Mouse (Mus musculus): Measurements from ENCODE around the gene Ddx39b. TPM values are rescaled to one million over a fixed set of nuclear protein-coding genes. Genes with fewer than 3 reads are reported as not detected.
A peak's percentile ranks its signal among the peaks of the same experiment; 100 is the strongest.

Ddx39b gene
- polyA plus RNA-seq, 1 experiment from 2014 or later: 127 TPM

DNA sequence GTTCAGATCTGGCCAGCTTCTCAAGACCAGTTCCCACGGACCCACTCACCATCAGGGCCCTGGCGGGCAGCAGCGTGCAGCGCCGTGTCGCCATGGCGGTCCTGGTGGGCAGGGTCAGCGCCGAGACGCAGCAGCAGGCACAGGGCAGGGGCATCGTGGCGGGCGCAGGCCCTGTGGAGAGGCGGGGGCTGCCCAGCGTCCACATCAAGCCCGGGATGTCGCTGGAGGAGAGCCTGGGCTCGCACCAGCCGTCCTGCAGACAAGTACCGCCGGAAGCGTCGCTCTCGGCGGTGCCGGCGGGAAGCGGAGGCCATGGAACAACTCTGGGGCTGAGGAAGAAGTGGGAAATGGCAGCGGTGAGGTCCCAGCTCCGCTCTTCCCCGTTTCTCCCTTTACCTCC, 6.6 kb upstream of the Ddx39b start:
- ATAC-seq: no peak

DNA sequence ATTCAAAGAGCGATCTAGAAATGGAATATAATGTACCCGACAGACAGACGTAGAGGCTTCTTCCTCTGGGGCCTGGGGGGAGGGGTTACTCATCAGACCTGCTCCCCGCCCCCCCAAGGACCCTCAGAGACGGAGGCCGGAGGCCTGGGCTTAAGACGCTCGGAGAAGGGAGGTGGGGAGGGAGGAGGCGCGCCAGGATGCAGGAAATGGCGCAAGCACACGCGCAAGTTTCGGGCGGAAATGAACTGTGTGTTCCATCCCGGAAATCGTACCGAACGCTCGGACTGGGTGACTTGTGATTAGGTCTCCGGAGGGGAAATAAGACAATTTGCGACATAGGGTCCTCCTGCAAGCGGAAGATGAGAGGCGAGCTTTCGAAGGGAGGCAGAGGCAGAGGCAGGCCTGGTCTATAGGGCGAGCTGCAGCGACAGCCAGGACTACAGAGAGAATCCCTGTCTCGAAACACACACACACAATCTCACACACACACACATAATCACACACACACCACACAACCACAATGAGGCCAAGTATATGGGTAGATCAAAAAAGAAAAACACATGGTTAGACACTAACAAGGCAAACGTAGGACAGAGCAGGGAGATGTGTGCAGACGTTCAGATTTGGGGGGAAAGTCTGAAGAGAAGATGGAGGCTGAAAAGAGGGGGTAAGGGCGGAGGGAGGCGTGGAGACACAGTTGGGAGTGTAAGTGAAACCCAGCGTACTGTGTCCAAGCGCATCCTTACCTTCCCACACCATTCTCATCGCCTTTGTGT, 5.7 kb upstream of the Ddx39b start, which contains the start of gene Nfkbil1:
Gene Nfkbil1 (minus strand): TSS at position 179 of the 776 bp plus-strand sequence.
- 1% methylated on average over 35 of the region's 35 CpGs for WGBS
- Histone ChIP-seq H3K4me3 (ENCODE audit: low read depth, low read length) (peak within 1 kb of the TSS; percentile 61), H3K36me3 (ENCODE audit: control insufficient read depth, insufficient read depth) (peaks cover 26% of the 10 kb centered on the region), H3K27ac (ENCODE audit: low read depth, low read length) (peak within 1 kb of the TSS; percentile 91), H3K4me1 (replicated peaks; ENCODE audit: control insufficient read depth, insufficient read depth, low read length) (peaks cover 3% of the 10 kb centered on the region; the same call in 1 of the 2 replicates), H3K4me2 (replicated peaks; ENCODE audit: low read depth) (peak within 1 kb of the TSS; percentile 84), H3K9ac (ENCODE audit: low read depth, low read length) (peak within 1 kb of the TSS; percentile 72), H3K9me3 (ENCODE audit: control insufficient read depth) (no peaks in the 10 kb centered on the region), H3K27me3 (replicated peaks; ENCODE audit: control insufficient read depth, insufficient read depth, low read length) (no peaks in the 10 kb centered on the region)
- no peak for TF ChIP-seq CTCF (IDR thresholded peaks at IDR 0.05; ENCODE audit: low read depth)
- peak; percentile 74 for ATAC-seq

More for the DNA sequence above, 6.6 kb upstream of the Ddx39b start:
- WGBS: 2% methylated on average over 31 of the region's 31 CpGs
- Histone ChIP-seq H3K36me3 (ENCODE audit: control insufficient read depth, insufficient read depth) (peaks cover 32% of the 10 kb centered on the region), H3K27ac (ENCODE audit: low read depth, low read length) (peak overlapping the region; percentile 91), H3K4me2 (replicated peaks; ENCODE audit: low read depth) (peak overlapping the region; percentile 84), H3K9ac (ENCODE audit: low read depth, low read length) (peak overlapping the region; percentile 72), H3K4me1 (replicated peaks; ENCODE audit: control insufficient read depth, insufficient read depth, low read length) (no peaks in the 10 kb centered on the region; the same call in 1 of the 2 replicates), H3K27me3 (replicated peaks; ENCODE audit: control insufficient read depth, insufficient read depth, low read length) (no peaks in the 10 kb centered on the region), H3K9me3 (ENCODE audit: control insufficient read depth) (no peaks in the 10 kb centered on the region), H3K4me3 (ENCODE audit: low read depth, low read length) (peak overlapping the region; percentile 61)
- TF ChIP-seq CTCF (IDR thresholded peaks at IDR 0.05; ENCODE audit: low read depth): 0 out of 2 replicates have a peak, but pooled peaks have one; percentile 23

DNA sequence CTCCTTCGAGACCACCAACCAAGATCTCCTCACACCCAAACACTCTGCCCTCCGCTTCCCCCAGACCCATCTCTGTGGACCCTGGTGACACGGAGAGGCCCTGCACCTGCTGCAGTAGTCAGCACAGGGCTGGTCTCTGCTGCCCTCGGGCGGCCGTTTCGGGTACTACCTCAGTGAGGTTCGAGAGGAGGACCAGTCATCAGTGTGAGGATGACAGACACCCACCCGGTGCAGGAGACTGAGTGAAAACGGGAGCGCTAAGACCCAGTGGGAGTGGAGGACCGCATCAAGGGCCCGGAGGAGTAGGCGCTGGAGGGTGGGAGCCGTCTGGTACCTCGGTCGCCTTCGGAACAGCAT, 5.2 kb upstream of the Ddx39b start:
- peak; percentile 100 for TF ChIP-seq CTCF (IDR thresholded peaks at IDR 0.05; ENCODE audit: low read depth)
- WGBS: 2% methylated on average over 18 of the region's 18 CpGs
- peak overlapping the region; percentile 72; the same call in 1 of the 2 replicates for H3K9ac ChIP-seq (ENCODE audit: low read depth, low read length)

DNA sequence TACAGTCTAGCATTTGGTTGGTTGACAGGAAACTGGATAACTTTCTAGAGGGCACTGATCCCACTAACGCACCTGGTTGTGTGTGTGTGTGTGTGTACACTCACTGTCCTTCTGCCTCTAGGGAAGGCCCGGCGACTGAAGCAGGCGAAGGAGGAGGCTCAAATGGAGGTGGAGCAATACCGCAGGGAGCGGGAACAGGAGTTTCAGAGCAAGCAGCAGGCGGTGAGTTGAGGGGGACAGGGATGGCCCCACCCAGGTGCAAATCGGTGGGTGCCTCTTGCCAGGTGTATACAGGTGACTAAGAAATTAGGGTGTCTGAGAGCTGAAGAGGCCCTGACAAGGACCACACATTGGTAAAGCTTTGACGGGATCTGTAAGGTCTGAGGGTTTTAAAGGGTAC, 4.5 kb upstream of the Ddx39b start:
- H3K27me3 ChIP-seq (replicated peaks; ENCODE audit: control insufficient read depth, insufficient read depth, low read length): no peaks in the 10 kb centered on the region
- H3K27ac ChIP-seq (ENCODE audit: low read depth, low read length): no peak overlapping the region; the same call in 1 of the 2 replicates
- ATAC-seq: no peak
- no peak overlapping the region for H3K4me2 ChIP-seq (replicated peaks; ENCODE audit: low read depth)
- no peak for TF ChIP-seq CTCF (IDR thresholded peaks at IDR 0.05; ENCODE audit: low read depth)
- H3K9me3 ChIP-seq (ENCODE audit: control insufficient read depth): no peaks in the 10 kb centered on the region
- H3K4me3 ChIP-seq (ENCODE audit: low read depth, low read length): no peak overlapping the region
- H3K4me1 ChIP-seq (replicated peaks; ENCODE audit: control insufficient read depth, insufficient read depth, low read length): peaks cover 3% of the 10 kb centered on the region; the same call in 1 of the 2 replicates
- peaks cover 17% of the 10 kb centered on the region; the same call in 1 of the 2 replicates for H3K36me3 ChIP-seq (ENCODE audit: control insufficient read depth, insufficient read depth)
- 78% methylated on average over 9 of the region's 9 CpGs for WGBS
- H3K9ac ChIP-seq (ENCODE audit: low read depth, low read length): no peak overlapping the region

More for the DNA sequence above, 5.2 kb upstream of the Ddx39b start:
- Histone ChIP-seq H3K4me1 (replicated peaks; ENCODE audit: control insufficient read depth, insufficient read depth, low read length) (peaks cover 3% of the 10 kb centered on the region; the same call in 1 of the 2 replicates), H3K27ac (ENCODE audit: low read depth, low read length) (peak overlapping the region; percentile 91), H3K4me2 (replicated peaks; ENCODE audit: low read depth) (peak overlapping the region; percentile 84), H3K27me3 (replicated peaks; ENCODE audit: control insufficient read depth, insufficient read depth, low read length) (no peaks in the 10 kb centered on the region), H3K36me3 (ENCODE audit: control insufficient read depth, insufficient read depth) (peaks cover 20% of the 10 kb centered on the region), H3K4me3 (ENCODE audit: low read depth, low read length) (peak overlapping the region; percentile 61), H3K9me3 (ENCODE audit: control insufficient read depth) (no peaks in the 10 kb centered on the region)
- peak; percentile 46 for ATAC-seq

DNA sequence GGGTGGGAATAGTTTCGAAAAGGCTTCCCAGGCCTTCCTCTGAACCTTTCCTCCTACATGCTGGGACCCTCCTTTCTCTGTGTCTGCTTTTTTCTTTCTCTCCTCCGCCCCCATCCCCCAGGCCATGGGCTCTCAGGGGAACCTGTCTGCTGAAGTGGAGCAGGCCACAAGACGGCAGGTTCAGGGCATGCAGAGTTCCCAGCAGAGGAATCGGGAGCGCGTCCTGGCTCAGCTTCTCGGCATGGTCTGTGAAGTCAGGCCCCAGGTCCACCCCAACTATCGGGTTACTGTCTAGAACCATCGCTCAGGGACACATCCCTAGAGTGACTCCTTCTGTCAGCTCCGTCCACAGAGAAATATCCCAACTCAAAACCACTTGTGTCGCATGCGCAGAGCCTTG, 4.0 kb upstream of the Ddx39b start:
- H3K9ac ChIP-seq (ENCODE audit: low read depth, low read length): no peak overlapping the region
- H3K27me3 ChIP-seq (replicated peaks; ENCODE audit: control insufficient read depth, insufficient read depth, low read length): no peaks in the 10 kb centered on the region
- WGBS: 94% methylated on average over 12 of the region's 12 CpGs
- H3K4me1 ChIP-seq (replicated peaks; ENCODE audit: control insufficient read depth, insufficient read depth, low read length): peaks cover 3% of the 10 kb centered on the region; the same call in 1 of the 2 replicates
- ATAC-seq: no peak
- peaks cover 12% of the 10 kb centered on the region; the same call in 1 of the 2 replicates for H3K36me3 ChIP-seq (ENCODE audit: control insufficient read depth, insufficient read depth)
- no peak overlapping the region for H3K27ac ChIP-seq (ENCODE audit: low read depth, low read length)
- no peak overlapping the region for H3K4me3 ChIP-seq (ENCODE audit: low read depth, low read length)
- H3K4me2 ChIP-seq (replicated peaks; ENCODE audit: low read depth): no peak overlapping the region
- TF ChIP-seq CTCF (IDR thresholded peaks at IDR 0.05; ENCODE audit: low read depth): no peak
- no peaks in the 10 kb centered on the region for H3K9me3 ChIP-seq (ENCODE audit: control insufficient read depth)

DNA sequence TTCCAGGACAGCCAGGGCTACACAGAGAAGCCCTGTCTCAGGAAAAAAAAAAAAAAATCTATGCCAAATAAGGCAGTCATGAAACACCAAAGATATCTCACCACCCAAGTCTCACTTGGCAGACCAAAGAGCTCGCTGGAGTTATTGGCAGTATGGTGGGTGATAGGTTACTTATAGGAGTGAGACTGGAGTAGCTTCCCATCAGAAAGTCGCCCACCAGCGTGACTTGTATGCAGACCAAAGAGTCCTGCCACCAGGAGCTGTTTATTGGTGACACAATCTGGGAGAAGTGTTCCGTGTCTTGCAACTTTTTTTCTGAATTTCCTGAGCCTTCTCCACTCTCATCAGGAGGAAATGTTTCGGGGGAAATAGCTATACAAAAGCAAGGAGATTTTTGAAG, 1.8 kb upstream of the Ddx39b start:
- no peak overlapping the region for H3K4me3 ChIP-seq (ENCODE audit: low read depth, low read length)
- 0 out of 2 replicates have a peak overlapping the region, but pooled peaks have one; percentile 100 for H3K27ac ChIP-seq (ENCODE audit: low read depth, low read length)
- no peak overlapping the region for H3K9ac ChIP-seq (ENCODE audit: low read depth, low read length)
- no peak for TF ChIP-seq CTCF (IDR thresholded peaks at IDR 0.05; ENCODE audit: low read depth)
- 82% methylated on average over 5 of the region's 5 CpGs for WGBS
- H3K9me3 ChIP-seq (ENCODE audit: control insufficient read depth): no peaks in the 10 kb centered on the region
- ATAC-seq: no peak
- H3K4me1 ChIP-seq (replicated peaks; ENCODE audit: control insufficient read depth, insufficient read depth, low read length): peaks cover 17% of the 10 kb centered on the region
- H3K36me3 ChIP-seq (ENCODE audit: control insufficient read depth, insufficient read depth): peaks cover 23% of the 10 kb centered on the region
- H3K27me3 ChIP-seq (replicated peaks; ENCODE audit: control insufficient read depth, insufficient read depth, low read length): no peaks in the 10 kb centered on the region
- no peak overlapping the region for H3K4me2 ChIP-seq (replicated peaks; ENCODE audit: low read depth)
